Mouse (Mus musculus): ENCODE results near the gene Ccr7. TPM values are rescaled to one million over a fixed set of nuclear protein-coding genes. Genes with fewer than 3 reads are reported as not detected.

The Ccr7 gene
- total and polyA plus RNA-seq, 3 experiments = 0.04 to 0.06 TPM; not detected in 1

- Histone ChIP-seq H3K27me3 (ENCODE audit: control insufficient read depth in 1 of 2, insufficient read depth in 2 of 2, low read length in 2 of 2) (no peaks in the 10 kb centered on the region), H3K4me1 (ENCODE audit: control insufficient read depth in 1 of 2, insufficient read depth in 2 of 2, low read length in 2 of 2) (peaks cover 7 to 38% of the 10 kb centered on the region in 2 experiments), H3K4me3 (ENCODE audit: control insufficient read depth in 1 of 2, insufficient read depth in 1 of 2, low read depth in 2 of 2, low read length in 2 of 2) (no peak overlapping the region), H3K79me2 (ENCODE audit: control insufficient read depth, insufficient read depth, low read length, poor library complexity) (no peaks in the 10 kb centered on the region), H3K27ac (ENCODE audit: control insufficient read depth, low read depth, low read length) (no peak overlapping the region), H3K9me3 (replicated peaks; ENCODE audit: insufficient read depth, low read length) (no peaks in the 10 kb centered on the region), H3K9ac (ENCODE audit: control insufficient read depth, low read depth, low read length, poor library complexity, severe bottlenecking) (no peak overlapping the region), H3K36me3 (ENCODE audit: control insufficient read depth in 1 of 2, insufficient read depth in 2 of 2, low read length in 2 of 2) (peaks cover 0 to 15% of the 10 kb centered on the region in 2 experiments; a peak in 2 of 4 replicates)
- no peak for DNase-seq (ENCODE audit: low read depth, low spot score)
- TF ChIP-seq BHLHE40 (IDR thresholded peaks at IDR 0.05; ENCODE audit: borderline replicate concordance, low read depth, low read length) = no peak
- no peak for TF ChIP-seq MAX (IDR thresholded peaks at IDR 0.05; ENCODE audit: low read length)
- TF ChIP-seq ZMIZ1 (IDR thresholded peaks at IDR 0.05; ENCODE audit: low read depth, low read length) = no peak
- no peak for TF ChIP-seq ZC3H11A (IDR thresholded peaks at IDR 0.05; ENCODE audit: low read depth, low read length)
- no peak for TF ChIP-seq POLR2AphosphoS5 (IDR thresholded peaks at IDR 0.05; ENCODE audit: borderline replicate concordance, low read depth, low read length)
- no peak for TF ChIP-seq ZKSCAN1 (IDR thresholded peaks at IDR 0.05; ENCODE audit: low read depth, low read length)
- no peak for TF ChIP-seq MAFK (IDR thresholded peaks at IDR 0.05; ENCODE audit: borderline replicate concordance, low read depth, low read length)
- no peak for TF ChIP-seq POLR2A (IDR thresholded peaks at IDR 0.05; ENCODE audit: control insufficient read depth in 1 of 2, insufficient read depth in 1 of 2, low read depth in 1 of 2, low read length in 2 of 2, poor library complexity in 1 of 2)
- no peak for TF ChIP-seq SIN3A (IDR thresholded peaks at IDR 0.05; ENCODE audit: low read length)
- TF ChIP-seq CHD1 (IDR thresholded peaks at IDR 0.05; ENCODE audit: low read depth, low read length) = no peak
- TF ChIP-seq E2F4 (IDR thresholded peaks at IDR 0.05; ENCODE audit: borderline replicate concordance, low read depth, low read length) = no peak
- TF ChIP-seq JUND (IDR thresholded peaks at IDR 0.05; ENCODE audit: low read depth, low read length) = no peak
- TF ChIP-seq CHD2 (IDR thresholded peaks at IDR 0.05; ENCODE audit: low read length) = no peak
- TF ChIP-seq HCFC1 (IDR thresholded peaks at IDR 0.05; ENCODE audit: low read depth, low read length) = no peak
- no peak for TF ChIP-seq MEF2A (IDR thresholded peaks at IDR 0.05; ENCODE audit: extremely low read depth, insufficient replicate concordance, low read depth, low read length, poor library complexity, severe bottlenecking)
- no peak for TF ChIP-seq RCOR1 (IDR thresholded peaks at IDR 0.05; ENCODE audit: low read depth, low read length)
- no peak for TF ChIP-seq CTCF (IDR thresholded peaks at IDR 0.05 in 2 of 3, conservative IDR thresholded peaks at IDR 0.05 in 1 of 3; ENCODE audit: control insufficient read depth in 1 of 3, insufficient read depth in 1 of 3, low read depth in 2 of 3, low read length in 3 of 3, poor library complexity in 1 of 3, severe bottlenecking in 1 of 3)
- no peak for TF ChIP-seq TCF12 (IDR thresholded peaks at IDR 0.05; ENCODE audit: low read depth, low read length)
- TF ChIP-seq ZNF384 (IDR thresholded peaks at IDR 0.05; ENCODE audit: low read depth, low read length) = no peak
- TF ChIP-seq NRF1 (IDR thresholded peaks at IDR 0.05; ENCODE audit: insufficient read depth, low read depth, low read length, poor library complexity, severe bottlenecking) = no peak
Observed at GRCm38 (mm10) chr11:99096417-99096816, 58.5 kb downstream of the Ccr7 start.

DNA sequence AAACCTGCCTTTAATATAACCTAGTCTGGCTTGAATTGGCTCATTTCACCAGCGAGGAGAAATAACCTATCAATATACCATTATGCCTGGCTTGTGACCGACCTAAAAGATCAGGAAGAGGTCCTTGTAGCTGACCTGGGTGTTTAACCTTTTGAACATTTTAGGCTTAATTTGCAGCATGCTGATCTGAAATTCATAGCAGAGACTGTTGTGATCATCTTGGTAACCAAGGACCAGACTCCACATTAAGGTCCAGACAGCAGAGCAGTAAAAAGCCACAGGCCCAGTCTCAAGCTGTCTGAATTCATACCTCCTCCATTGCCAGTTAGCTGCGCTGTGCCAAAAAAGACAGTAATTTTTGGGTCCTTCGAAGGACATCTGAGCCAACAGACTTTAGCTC lies 59.1 kb downstream of the Ccr7 start:
- Histone ChIP-seq H3K4me1 (ENCODE audit: control insufficient read depth in 1 of 2, insufficient read depth in 2 of 2, low read length in 2 of 2) (peaks cover 7 to 35% of the 10 kb centered on the region in 2 experiments), H3K27ac (ENCODE audit: control insufficient read depth, low read depth, low read length) (no peak overlapping the region), H3K9me3 (replicated peaks; ENCODE audit: insufficient read depth, low read length) (no peaks in the 10 kb centered on the region), H3K4me3 (ENCODE audit: control insufficient read depth in 1 of 2, insufficient read depth in 1 of 2, low read depth in 2 of 2, low read length in 2 of 2) (no peak overlapping the region), H3K9ac (ENCODE audit: control insufficient read depth, low read depth, low read length, poor library complexity, severe bottlenecking) (no peak overlapping the region), H3K27me3 (ENCODE audit: control insufficient read depth in 1 of 2, insufficient read depth in 2 of 2, low read length in 2 of 2) (no peaks in the 10 kb centered on the region), H3K36me3 (ENCODE audit: control insufficient read depth in 1 of 2, insufficient read depth in 2 of 2, low read length in 2 of 2) (peaks cover 0 to 15% of the 10 kb centered on the region in 2 experiments; a peak in 2 of 4 replicates), H3K79me2 (ENCODE audit: control insufficient read depth, insufficient read depth, low read length, poor library complexity) (no peaks in the 10 kb centered on the region)
- no peak for TF ChIP-seq POLR2A (IDR thresholded peaks at IDR 0.05; ENCODE audit: control insufficient read depth in 1 of 2, insufficient read depth in 1 of 2, low read depth in 1 of 2, low read length in 2 of 2, poor library complexity in 1 of 2)
- no peak for TF ChIP-seq ELF1 (IDR thresholded peaks at IDR 0.05; ENCODE audit: low read depth, low read length)
- TF ChIP-seq BHLHE40 (IDR thresholded peaks at IDR 0.05; ENCODE audit: borderline replicate concordance, low read depth, low read length) = no peak
- TF ChIP-seq ZC3H11A (IDR thresholded peaks at IDR 0.05; ENCODE audit: low read depth, low read length) = no peak
- no peak for TF ChIP-seq MXI1 (IDR thresholded peaks at IDR 0.05; ENCODE audit: low read depth, low read length)
- no peak for TF ChIP-seq E2F4 (IDR thresholded peaks at IDR 0.05; ENCODE audit: borderline replicate concordance, low read depth, low read length)
- no peak for TF ChIP-seq GABPA (IDR thresholded peaks at IDR 0.05; ENCODE audit: low read depth, low read length)
- DNase-seq (ENCODE audit: low read depth, low spot score) = no peak

Data from MEL (cell line).